Mouse (Mus musculus) layer of hippocampus, adult 2 months (tissue): ENCODE measurements around the gene Ppil2. TPM values are rescaled to one million over a fixed set of nuclear protein-coding genes. Genes with fewer than 3 reads are reported as not detected.

Experiments
- DNase-seq, 2 experiments: peaks; one replicate each; pipeline ENCODE4 v3.0.0; 2022; ENCODE audit warnings: low spot score in 2 of 2
- H3K27ac ChIP-seq: fragments of 200-600 bp; 2 replicates; pipeline ENCODE4 v1.8.1; 2022
- H3K4me3 ChIP-seq: fragments of 200-600 bp; 2 replicates; pipeline ENCODE4 v1.8.1; 2022; ENCODE audit warnings: mild to moderate bottlenecking
- CTCF ChIP-seq: fragments of 200-600 bp; conservative IDR thresholded peaks from 2 replicates; pipeline ENCODE4 v1.8.1; 2022; ENCODE audit warnings: antibody characterized with exemption, mild to moderate bottlenecking, moderate library complexity
- total RNA-seq, 2 experiments: library from RNA; stranded (reverse); gene quantifications; 2 replicates each; pipeline ENCODE4 v1.2.3; 2021

Gene Ppil2
- total RNA-seq, 2 experiments from 2014 or later = 91.3 to 105 TPM

- Histone ChIP-seq H3K27ac (peak overlapping the region; percentile 87), H3K4me3 (peak overlapping the region; percentile 97)
- DNase-seq = no peak
- TF ChIP-seq CTCF = no peak
These were observed 20.4 kb upstream of the Ppil2 start for GRCm38 (mm10) chr16:17131191-17132088.

- H3K4me3 ChIP-seq = no peak overlapping the region
- peak; percentile 73 for TF ChIP-seq CTCF
- H3K27ac ChIP-seq = no peak overlapping the region
- DNase-seq = peak; percentile 37 to 41
These were observed 16.2 kb upstream of the Ppil2 start for GRCm38 (mm10) chr16:17127292-17127691.

DNA sequence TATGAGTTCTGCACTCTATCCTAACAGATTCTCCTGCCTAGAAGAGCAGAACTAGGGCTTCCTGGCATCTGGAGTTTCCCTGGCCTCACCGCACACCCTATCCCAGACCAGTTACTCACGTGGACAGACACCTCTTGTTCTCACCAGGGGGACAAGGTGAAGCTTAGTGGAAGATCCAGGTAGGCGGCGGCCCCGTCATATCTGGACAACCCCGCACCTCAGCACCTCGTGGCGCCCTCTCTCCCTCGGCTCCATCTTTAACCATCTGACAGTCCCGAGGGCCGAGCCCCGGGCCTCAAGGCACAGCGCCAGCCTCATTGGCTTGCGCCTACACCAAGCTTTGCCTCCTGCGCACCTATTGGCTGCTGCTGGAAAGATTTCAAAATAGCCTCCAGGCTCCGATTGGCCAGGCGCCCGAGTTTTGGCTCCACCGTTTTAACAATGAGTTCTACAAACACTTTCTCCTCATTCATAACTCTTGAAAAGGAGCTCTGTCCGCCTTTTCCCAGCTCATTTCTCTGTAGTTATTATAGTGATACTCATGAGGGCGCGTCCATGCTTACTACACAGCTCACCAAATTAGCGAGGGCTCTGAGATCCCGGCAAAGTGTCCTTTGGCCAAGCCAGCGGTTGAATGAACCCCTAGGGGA, 13.9 kb upstream of the Ppil2 start, which contains the start of gene 2610318N02Rik:
Gene 2610318N02Rik, minus strand, starts transcription at position 297 of the 650 bp plus-strand sequence.
- Histone ChIP-seq H3K27ac (no peak within 1 kb of the TSS), H3K4me3 (peak within 1 kb of the TSS; percentile 37)
- TF ChIP-seq CTCF = no peak
- DNase-seq = peak; percentile 34 to 49

GRCm38 (mm10) chr16:17124119-17124870, 13.2 kb upstream of the Ppil2 start:
- Histone ChIP-seq H3K4me3 (peak overlapping the region; percentile 37; the same call in 1 of the 2 replicates), H3K27ac (no peak overlapping the region)
- TF ChIP-seq CTCF = no peak
- DNase-seq = no peak

GRCm38 (mm10) chr16:17121569-17121968, 10.5 kb upstream of the Ppil2 start:
- no peak for TF ChIP-seq CTCF
- DNase-seq = no peak
- H3K4me3 ChIP-seq = no peak overlapping the region

DNA sequence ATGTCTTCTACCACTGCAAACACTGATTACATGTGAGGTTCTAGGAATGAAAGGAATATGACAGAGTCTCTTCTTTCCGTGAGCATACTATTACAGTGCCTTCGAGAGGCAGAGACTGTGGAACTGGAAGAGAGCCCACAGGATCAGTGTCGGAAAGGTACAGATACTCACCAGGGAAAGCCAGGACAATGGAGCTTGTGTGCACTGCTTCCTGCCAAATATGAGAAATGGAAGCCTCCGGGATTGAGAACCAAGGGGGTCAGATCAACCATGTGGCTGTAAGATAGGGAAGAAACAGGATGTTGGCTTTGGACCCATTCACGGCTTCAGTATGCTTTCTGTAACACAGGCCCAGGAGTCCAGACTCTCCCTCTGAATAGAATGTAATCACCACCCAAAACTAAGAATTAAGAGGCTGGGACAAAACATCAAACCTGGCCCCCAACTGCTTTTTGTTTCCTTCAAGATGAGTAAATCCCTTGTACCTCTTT, 6.3 kb upstream of the Ppil2 start:
- no peak for TF ChIP-seq CTCF
- Histone ChIP-seq H3K4me3 (no peak overlapping the region), H3K27ac (no peak overlapping the region)
- DNase-seq = no peak

More at GRCm38 (mm10) chr16:17121569-17121968, 10.5 kb upstream of the Ppil2 start:
- no peak overlapping the region for H3K27ac ChIP-seq

DNA sequence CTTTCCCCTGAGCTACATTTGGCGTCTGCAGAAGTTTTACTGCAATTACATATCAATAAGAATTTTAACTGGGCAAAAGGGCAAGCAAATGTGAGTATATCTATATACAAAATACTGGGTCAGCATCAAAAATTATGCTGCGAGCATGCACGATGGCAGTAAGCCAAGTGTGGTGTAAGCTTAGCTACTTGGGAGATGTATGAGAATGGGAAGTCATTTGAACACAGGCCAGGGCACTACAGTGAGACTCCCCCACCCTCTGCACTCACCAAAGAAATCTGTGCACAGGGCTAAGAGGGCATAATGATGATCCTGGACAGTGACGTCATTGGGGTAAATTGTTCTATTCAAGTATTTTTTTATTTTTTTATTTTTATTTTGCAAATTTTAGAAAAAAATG, 6.5 kb downstream of the Ppil2 start:
- no peak overlapping the region for H3K27ac ChIP-seq
- no peak for TF ChIP-seq CTCF
- DNase-seq = no peak

DNA sequence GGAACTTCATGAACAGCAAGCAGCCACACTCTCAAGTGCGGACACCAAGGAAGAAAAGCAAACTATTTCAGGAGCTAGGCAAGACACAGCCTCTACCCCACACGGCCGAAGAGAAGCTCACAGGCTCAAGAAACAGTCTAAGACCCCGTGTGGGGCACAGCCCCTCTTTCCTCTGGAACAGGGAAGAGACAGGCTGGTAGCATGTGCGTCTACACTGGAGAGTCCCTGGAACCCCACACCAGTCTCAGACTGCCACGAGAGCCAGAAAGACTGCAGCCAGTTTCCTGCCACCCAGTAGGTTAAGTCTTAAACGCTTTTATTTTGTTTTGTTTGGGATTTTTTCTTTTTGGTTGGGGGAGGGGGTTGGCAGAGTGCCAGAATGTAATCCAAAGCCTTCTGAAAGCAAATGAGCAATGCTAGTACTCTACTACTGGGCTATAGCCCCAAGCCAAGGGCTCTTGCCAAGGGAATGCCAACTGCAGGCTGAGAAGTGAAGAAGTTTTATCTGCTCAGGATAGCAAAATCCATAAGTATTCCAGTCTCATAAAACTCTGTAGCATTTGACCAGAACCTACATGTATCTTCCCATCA, 8.3 kb downstream of the Ppil2 start:
- TF ChIP-seq CTCF = no peak
- no peak overlapping the region for H3K4me3 ChIP-seq
- DNase-seq = no peak

More for the DNA sequence above, 6.5 kb downstream of the Ppil2 start:
- H3K4me3 ChIP-seq = no peak overlapping the region

GRCm38 (mm10) chr16:17096938-17097337, 14.1 kb downstream of the Ppil2 start:
- Histone ChIP-seq H3K4me3 (no peak overlapping the region), H3K27ac (no peak overlapping the region)
- no peak for TF ChIP-seq CTCF
- no peak for DNase-seq

More for the DNA sequence above, 8.3 kb downstream of the Ppil2 start:
- no peak overlapping the region for H3K27ac ChIP-seq

DNA sequence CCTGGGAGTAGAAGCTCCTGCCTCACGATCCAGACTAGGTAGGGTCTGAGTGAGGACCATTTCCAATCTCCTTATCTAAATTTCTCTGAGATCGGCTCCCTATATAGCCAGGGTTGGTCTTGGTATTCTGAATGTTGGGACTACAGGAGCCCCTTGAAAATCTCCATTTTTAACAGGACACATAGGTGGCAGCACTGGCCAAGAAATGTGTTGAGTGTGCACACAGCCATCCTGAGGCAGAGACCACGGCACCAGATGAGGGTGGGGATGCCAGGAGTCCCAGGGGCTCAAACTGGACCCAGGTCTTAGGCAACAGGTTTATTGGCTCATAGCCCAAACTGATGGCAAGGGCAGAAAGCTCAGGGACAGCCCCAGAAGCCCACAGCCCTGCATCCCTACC, 22.7 kb downstream of the Ppil2 start:
- TF ChIP-seq CTCF = peak; percentile 62
- H3K4me3 ChIP-seq = no peak overlapping the region
- no peak for DNase-seq
- peak overlapping the region; percentile 39; the same call in 1 of the 2 replicates for H3K27ac ChIP-seq

GRCm38 (mm10) chr16:17086669-17087193, 24.3 kb downstream of the Ppil2 start:
- Histone ChIP-seq H3K4me3 (no peak overlapping the region), H3K27ac (peak overlapping the region; percentile 78)
- TF ChIP-seq CTCF = peak; percentile 41
- peak in 1 of 2 experiments; percentile 43 for DNase-seq

- Histone ChIP-seq H3K4me3 (no peak overlapping the region), H3K27ac (peak overlapping the region; percentile 78)
- no peak for DNase-seq
- no peak for TF ChIP-seq CTCF
These were observed 24.8 kb downstream of the Ppil2 start for GRCm38 (mm10) chr16:17086241-17086640.
